Mouse (Mus musculus): ENCODE measurements around the gene Anks1.

GRCm38 (mm10) chr17:27916366-27916765, 7.3 kb downstream of the Anks1 start:
- no peak for TF ChIP-seq CTCF (IDR thresholded peaks at IDR 0.05; ENCODE audit: low read depth, low read length)
- no peak for TF ChIP-seq POLR2A (IDR thresholded peaks at IDR 0.05; ENCODE audit: extremely low read depth, insufficient read depth, low read length)

All from liver, adult 2 months (tissue).